In genomic region chr5:118502991-118503390, GRCm38 (mm10) we compare ENCODE assay signal across 9 mouse cellular contexts. TPM values are rescaled to one million over a fixed set of nuclear protein-coding genes. Genes with fewer than 3 reads are reported as not detected.
DNase-seq lines count a peak whose midpoint lies in the region; ATAC-seq and TF ChIP-seq lines count a peak whose summit lies in the region.
"Had no signal": no experiment of that assay in that cellular context is flagged by ENCODE, and none has a peak within 500 bp of the region (broad histone marks: within the 10 kb centered on the region; RNA-seq: fewer than 3 reads in every experiment).

No protein-coding gene starts in this region.

- no peak for TF ChIP-seq EP300 in heart, postnatal 0 days (IDR thresholded peaks at IDR 0.05; ENCODE audit: low read depth)

- no peaks in the 10 kb centered on the region for H3K4me1 ChIP-seq in heart, postnatal 0 days (ENCODE audit: control insufficient read depth, insufficient read depth)
- H3K4me1 ChIP-seq in midbrain, embryonic 14.5 days (ENCODE audit: control insufficient read depth, insufficient read depth, low read length), result no peaks in the 10 kb centered on the region
- H3K4me1 ChIP-seq in midbrain, embryonic 16.5 days (ENCODE audit: control insufficient read depth, insufficient read depth, low read length), result no peaks in the 10 kb centered on the region
- H3K4me1 ChIP-seq in hindbrain, embryonic 12.5 days, result peaks cover 7% of the 10 kb centered on the region; the same call in 1 of the 2 replicates

- no peaks in the 10 kb centered on the region for H3K9me3 ChIP-seq in heart, postnatal 0 days (replicated peaks; ENCODE audit: control insufficient read depth, low read length)
- no peaks in the 10 kb centered on the region for H3K9me3 ChIP-seq in midbrain, embryonic 14.5 days (ENCODE audit: control insufficient read depth, low read length)
- no peaks in the 10 kb centered on the region for H3K9me3 ChIP-seq in midbrain, embryonic 16.5 days (replicated peaks; ENCODE audit: control insufficient read depth, low read length, poor library complexity, severe bottlenecking)
- H3K9me3 ChIP-seq in hindbrain, embryonic 12.5 days (replicated peaks), result no peaks in the 10 kb centered on the region

- no peak for TF ChIP-seq CTCF in heart, postnatal 0 days (IDR thresholded peaks at IDR 0.05; ENCODE audit: low read depth)

- H3K4me3 ChIP-seq in heart, postnatal 0 days (ENCODE audit: low read depth, low read length), result no peak overlapping the region
- no peak overlapping the region for H3K4me3 ChIP-seq in midbrain, embryonic 14.5 days (replicated peaks; ENCODE audit: low read depth, low read length)
- no peak overlapping the region for H3K4me3 ChIP-seq in midbrain, embryonic 16.5 days (ENCODE audit: low read depth, low read length)
- no peak overlapping the region for H3K4me3 ChIP-seq in hindbrain, embryonic 12.5 days

- ATAC-seq in heart, postnatal 0 days (ENCODE audit: insufficient read depth, low read depth), result no peak
- ATAC-seq in midbrain, embryonic 14.5 days (ENCODE audit: low FRiP score, low TSS enrichment), result no peak
- ATAC-seq in midbrain, embryonic 16.5 days, result no peak
- no peak for ATAC-seq in hindbrain, embryonic 12.5 days (ENCODE audit: low FRiP score)

- no peak overlapping the region for H3K4me2 ChIP-seq in heart, postnatal 0 days (ENCODE audit: low read depth, low read length)
- no peak overlapping the region for H3K4me2 ChIP-seq in midbrain, embryonic 14.5 days (ENCODE audit: low read length)
- no peak overlapping the region for H3K4me2 ChIP-seq in midbrain, embryonic 16.5 days (ENCODE audit: low read length)
- H3K4me2 ChIP-seq in hindbrain, embryonic 12.5 days (replicated peaks), result no peak overlapping the region

- 40% methylated on average over 15 of the region's 15 CpGs for WGBS in heart, postnatal 0 days
- WGBS in midbrain, embryonic 14.5 days, result 78% methylated on average over 15 of the region's 15 CpGs
- 68% methylated on average over 15 of the region's 15 CpGs for WGBS in midbrain, embryonic 16.5 days
- WGBS in hindbrain, embryonic 12.5 days, result 76% methylated on average over 15 of the region's 15 CpGs

- DNase-seq in heart, postnatal 0 days (ENCODE audit: low spot score), result peak; percentile 29
- no peak for DNase-seq in heart, postnatal 25 days (ENCODE audit: low spot score)
- peak; percentile 44 for DNase-seq in midbrain, embryonic 14.5 days
- peak; percentile 61 for DNase-seq in heart, postnatal 4 days
- peak; percentile 50 for DNase-seq in lung, postnatal 25 days (ENCODE audit: low spot score)
- DNase-seq in liver, result no peak
- DNase-seq: embryo, embryonic 11 days had no signal

- intact Hi-C loops in heart, postnatal 25 days (cut with DNase I), result no loop called here

- H3K9ac ChIP-seq in heart, postnatal 0 days (replicated peaks; ENCODE audit: low read depth, low read length), result no peak overlapping the region
- no peak overlapping the region for H3K9ac ChIP-seq in midbrain, embryonic 14.5 days (replicated peaks; ENCODE audit: low read length)
- H3K9ac ChIP-seq in midbrain, embryonic 16.5 days (ENCODE audit: low read depth, low read length), result no peak overlapping the region
- no peak overlapping the region for H3K9ac ChIP-seq in hindbrain, embryonic 12.5 days

- H3K27ac ChIP-seq in heart, postnatal 0 days (ENCODE audit: low read depth), result no peak overlapping the region
- no peak overlapping the region for H3K27ac ChIP-seq in midbrain, embryonic 14.5 days (replicated peaks; ENCODE audit: low read depth, low read length)
- H3K27ac ChIP-seq in midbrain, embryonic 16.5 days (ENCODE audit: low read length), result no peak overlapping the region
- H3K27ac ChIP-seq in hindbrain, embryonic 12.5 days, result no peak overlapping the region

- H3K36me3 ChIP-seq in heart, postnatal 0 days (replicated peaks; ENCODE audit: control insufficient read depth, insufficient read depth, low read length), result no peaks in the 10 kb centered on the region
- H3K36me3 ChIP-seq in midbrain, embryonic 14.5 days (ENCODE audit: control insufficient read depth, insufficient read depth, low read length), result no peaks in the 10 kb centered on the region
- no peaks in the 10 kb centered on the region for H3K36me3 ChIP-seq in midbrain, embryonic 16.5 days (ENCODE audit: control insufficient read depth, insufficient read depth, low read length)
- H3K36me3 ChIP-seq in hindbrain, embryonic 12.5 days, result no peaks in the 10 kb centered on the region

- no peaks in the 10 kb centered on the region for H3K27me3 ChIP-seq in heart, postnatal 0 days (ENCODE audit: control insufficient read depth, insufficient read depth, low read length)
- no peaks in the 10 kb centered on the region for H3K27me3 ChIP-seq in midbrain, embryonic 14.5 days (ENCODE audit: control insufficient read depth, insufficient read depth, low read length)
- H3K27me3 ChIP-seq in midbrain, embryonic 16.5 days (ENCODE audit: control insufficient read depth, insufficient read depth, low read depth, low read length), result no peaks in the 10 kb centered on the region
- no peaks in the 10 kb centered on the region for H3K27me3 ChIP-seq in hindbrain, embryonic 12.5 days

RNA-seq across cellular contexts. Expression of gene Med13l, which starts 57.5 kb away (rescaled TPM):
- total RNA-seq in heart, postnatal 0 days (2014; rRNA removed; ENCODE audit: low replicate concordance), result 11.4 and 17.4 TPM in 2 replicates
- polyA plus RNA-seq in heart, postnatal 0 days (2015; fragmentation: Nextera tagmentation; extraction: Ambion mirVana), result 4.8 and 5.2 TPM in 2 replicates
- 10 to 100 TPM; 29.9 to 30.8 TPM for total RNA-seq in heart, postnatal 25 days (2021)
- 17.0 and 20.5 TPM in 2 replicates for polyA plus RNA-seq in midbrain, embryonic 14.5 days (2014; fragmentation: Nextera tagmentation; extraction: Ambion mirVana)
- polyA plus RNA-seq in midbrain, embryonic 16.5 days (2015; fragmentation: Nextera tagmentation; extraction: Ambion mirVana), result 14.4 and 15.7 TPM in 2 replicates
- 10 to 100 TPM; 38.5 to 40.9 TPM for total RNA-seq in heart, postnatal 4 days (2021)
- polyA plus RNA-seq in hindbrain, embryonic 12.5 days (2016; fragmentation: Nextera tagmentation; extraction: Ambion mirVana), result 18.1 and 18.7 TPM in 2 replicates

Comparison
In these comparisons a context has a peak if more than half of its experiments do, and no peak if none do; other contexts are left out.
1. DNase-seq: peak in heart, postnatal 0 days (single experiment), midbrain, embryonic 14.5 days (single experiment), heart, postnatal 4 days (single experiment) and lung, postnatal 25 days (single experiment); none in heart, postnatal 25 days (single experiment) and liver (single experiment).